Mouse (Mus musculus) spleen, adult 2 months (tissue): ENCODE data around the gene Lrrk1. TPM values are rescaled to one million over a fixed set of nuclear protein-coding genes. Genes with fewer than 3 reads are reported as not detected.

Experiments used
- DNase-seq, 2 experiments: peaks; one replicate each; pipeline versions ENCODE4 v3.0.0 to v3.0.0-alpha.2; 2012 to 2021; ENCODE audit warnings: low spot score in 2 of 2, low read depth in 1 of 2
- H3K27ac ChIP-seq: fragments of 200-500 bp; 2 replicates; pipeline ENCODE4 v1.5.1; 2012; ENCODE audit warnings: low read length, inconsistent platforms; ENCODE audit not compliant: insufficient read depth
- H3K27me3 ChIP-seq: fragments of 200-500 bp; 2 replicates; pipeline ENCODE4 v1.6.1; 2012; ENCODE audit warnings: mild to moderate bottlenecking, moderate library complexity, low read length, inconsistent platforms; ENCODE audit not compliant: control insufficient read depth, insufficient read depth
- H3K36me3 ChIP-seq: fragments of 200-500 bp; 2 replicates; pipeline ENCODE4 v1.6.1; 2012; ENCODE audit warnings: mild to moderate bottlenecking, low read length, inconsistent platforms; ENCODE audit not compliant: control insufficient read depth, insufficient read depth
- H3K4me1 ChIP-seq: fragments of 200-500 bp; 2 replicates; pipeline ENCODE4 v1.6.1; 2011; ENCODE audit warnings: inconsistent platforms; ENCODE audit not compliant: control insufficient read depth, insufficient read depth, insufficient read length
- H3K4me3 ChIP-seq: fragments of 200-500 bp; 2 replicates; pipeline ENCODE4 v1.5.1; 2011; ENCODE audit warnings: mild to moderate bottlenecking, inconsistent platforms; ENCODE audit not compliant: insufficient read depth, insufficient read length; ENCODE audit errors: extremely low read depth
- CTCF ChIP-seq: fragments of 200-500 bp; IDR thresholded peaks from 2 replicates; pipeline ENCODE4 v1.5.1; 2011; ENCODE audit warnings: mild to moderate bottlenecking, inconsistent platforms; ENCODE audit not compliant: insufficient read depth, insufficient read length, insufficient replicate concordance; ENCODE audit errors: extremely low read depth
- POLR2A ChIP-seq: fragments of 200-500 bp; IDR thresholded peaks from 2 replicates; pipeline ENCODE4 v1.6.1; 2011; ENCODE audit warnings: low read depth, low read length, inconsistent platforms
- WGBS: fragments of 180-500 bp; shearing (Covaris S2); methylation state at CpG from one replicate; pipeline ENCODE4 v1.1.7; 2018; 5-methylcytosine and 5-hydroxymethylcytosine counted together
- polyA plus RNA-seq: library from polyadenylated mRNA; depleted of rRNA; stranded (reverse); fragments of >200 nt; gene quantifications from 2 replicates; pipeline ENCODE4 v1.2.3, GENCODE M21; 2012

Lrrk1 gene
- polyA plus RNA-seq, 1 experiment, result 45.8 TPM

DNA sequence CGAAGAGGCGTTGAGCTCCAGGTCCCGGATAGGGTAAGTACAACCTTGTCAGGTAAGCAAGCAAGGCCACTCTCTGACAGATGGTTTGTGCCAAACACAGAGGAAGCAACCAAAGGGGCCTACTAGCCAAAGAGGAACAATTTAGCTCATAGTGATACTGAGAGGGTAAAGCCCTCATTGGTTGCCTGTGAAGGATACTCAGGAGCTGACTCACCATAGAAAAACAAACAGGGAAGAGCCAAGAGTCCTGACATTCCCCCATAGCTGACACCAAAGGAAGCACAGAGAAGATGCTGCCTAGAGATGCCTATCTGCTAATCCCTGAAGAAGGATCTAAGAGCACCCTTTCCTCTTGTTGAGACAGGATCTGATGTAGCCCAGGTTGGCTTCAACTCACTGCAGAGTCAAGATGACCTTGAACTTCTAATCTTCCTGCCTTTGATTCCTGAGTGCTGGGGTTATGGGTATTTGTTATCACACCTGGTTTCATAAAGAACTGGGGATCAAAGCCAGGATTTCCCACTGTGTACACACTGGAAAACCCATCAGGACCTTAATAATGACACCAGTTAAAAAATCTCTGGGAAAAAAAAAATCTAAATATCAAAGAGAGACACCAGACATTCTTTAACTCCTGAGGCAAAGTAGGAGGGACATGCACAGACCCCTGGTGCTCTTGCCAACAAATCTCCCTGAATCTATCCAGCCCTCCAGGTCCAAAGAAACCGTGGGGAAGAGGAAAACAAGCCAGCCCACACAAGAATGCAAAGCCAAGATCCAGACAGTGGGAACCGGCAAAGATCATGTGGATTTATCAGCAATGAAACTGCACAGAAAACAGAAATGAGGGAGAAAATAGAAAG lies 18.8 kb downstream of the Lrrk1 start:
- H3K36me3 ChIP-seq, result peaks cover 1% of the 10 kb centered on the region; the same call in 1 of the 2 replicates
- H3K27ac ChIP-seq, result peak overlapping the region; percentile 29; the same call in 1 of the 2 replicates
- DNase-seq, result no peak
- no peaks in the 10 kb centered on the region for H3K27me3 ChIP-seq
- 83% methylated on average over 5 of the region's 5 CpGs for WGBS
- TF ChIP-seq POLR2A (no peak), CTCF (no peak)
- H3K4me1 ChIP-seq, result peaks cover 3% of the 10 kb centered on the region; the same call in 1 of the 2 replicates
- no peak overlapping the region for H3K4me3 ChIP-seq

DNA sequence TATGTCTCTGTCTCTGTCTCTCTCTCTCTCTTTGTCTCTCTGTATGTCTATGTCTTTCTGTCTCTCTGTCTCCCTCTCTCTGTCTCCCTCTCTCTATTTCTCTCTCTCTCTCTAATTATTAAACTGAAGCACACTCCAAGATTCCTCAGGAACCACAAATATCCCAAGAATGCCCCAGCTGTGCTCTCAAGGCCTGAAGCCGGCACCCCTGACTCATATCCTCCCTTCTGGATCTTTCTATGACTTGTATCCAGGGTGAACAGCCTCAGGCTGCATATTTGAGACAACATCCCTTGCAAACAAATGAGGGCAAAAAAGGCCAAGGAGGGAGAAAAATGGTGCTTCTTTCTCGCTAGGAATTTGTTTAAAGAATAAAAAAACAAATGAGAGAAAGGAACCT lies 22.2 kb downstream of the Lrrk1 start, which contains the start of gene Gm10974:
TSS of gene Gm10974 (plus strand) at position 2 of the 400 bp plus-strand sequence.
- H3K4me3 ChIP-seq, result no peak within 1 kb of the TSS
- no peak within 1 kb of the TSS; the same call in 1 of the 2 replicates for H3K27ac ChIP-seq
- TF ChIP-seq CTCF, result no peak
- TF ChIP-seq POLR2A, result no peak
- H3K4me1 ChIP-seq, result peaks cover 3% of the 10 kb centered on the region; the same call in 1 of the 2 replicates
- 79% methylated on average over 2 of the region's 2 CpGs for WGBS
- no peaks in the 10 kb centered on the region for H3K27me3 ChIP-seq
- DNase-seq, result no peak
- peaks cover 3% of the 10 kb centered on the region; the same call in 1 of the 2 replicates for H3K36me3 ChIP-seq

DNA sequence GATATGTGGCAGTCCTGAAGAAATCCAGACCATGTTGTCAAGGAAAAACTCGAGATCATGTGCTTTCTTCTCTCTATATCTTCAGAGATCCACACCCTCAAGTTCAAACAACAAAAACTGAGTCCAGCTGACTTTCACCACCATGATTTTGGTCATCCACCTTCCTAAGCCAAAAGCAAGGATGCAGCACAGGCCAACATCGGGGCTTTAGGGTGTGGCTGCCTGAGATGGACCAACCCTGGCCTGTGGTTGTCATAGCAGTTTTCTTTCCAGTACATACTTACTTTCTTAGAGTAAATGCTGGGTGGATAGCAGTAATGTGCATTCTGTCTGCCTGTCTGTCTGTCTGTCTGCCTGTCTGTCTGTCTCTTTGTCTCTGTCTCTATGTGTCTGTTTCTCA lies 22.7 kb downstream of the Lrrk1 start:
- H3K4me1 ChIP-seq, result peaks cover 3% of the 10 kb centered on the region; the same call in 1 of the 2 replicates
- no peak overlapping the region; the same call in 1 of the 2 replicates for H3K27ac ChIP-seq
- H3K27me3 ChIP-seq, result no peaks in the 10 kb centered on the region
- peaks cover 5% of the 10 kb centered on the region for H3K36me3 ChIP-seq
- TF ChIP-seq CTCF, result no peak
- TF ChIP-seq POLR2A, result no peak
- WGBS, result 79% methylated on average over 2 of the region's 2 CpGs
- no peak overlapping the region for H3K4me3 ChIP-seq
- no peak for DNase-seq

DNA sequence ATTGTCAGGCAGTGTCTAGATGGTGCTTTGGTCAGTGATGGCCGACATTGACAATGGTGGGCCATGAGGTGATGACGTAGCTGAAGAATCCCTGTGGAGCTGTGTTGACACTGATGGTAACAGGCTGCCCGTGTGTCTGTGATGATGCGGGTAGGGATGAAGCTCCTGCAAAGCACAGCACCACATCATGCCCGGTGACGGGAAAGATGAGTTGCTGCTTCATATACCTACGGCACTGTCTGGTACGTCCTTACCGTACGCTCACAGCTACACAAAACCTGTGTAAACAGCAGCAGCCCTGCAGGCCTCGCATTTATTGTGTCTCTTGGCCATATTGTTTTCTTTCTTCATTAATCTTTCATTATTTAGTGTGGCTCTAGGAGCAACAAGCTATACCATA lies 23.7 kb downstream of the Lrrk1 start:
- no peak overlapping the region for H3K4me3 ChIP-seq
- no peak overlapping the region for H3K27ac ChIP-seq
- no peak for TF ChIP-seq CTCF
- no peak for TF ChIP-seq POLR2A
- peaks cover 9% of the 10 kb centered on the region for H3K36me3 ChIP-seq
- H3K4me1 ChIP-seq, result no peaks in the 10 kb centered on the region
- no peak for DNase-seq
- 96% methylated on average over 11 of the region's 11 CpGs for WGBS
- H3K27me3 ChIP-seq, result no peaks in the 10 kb centered on the region

DNA sequence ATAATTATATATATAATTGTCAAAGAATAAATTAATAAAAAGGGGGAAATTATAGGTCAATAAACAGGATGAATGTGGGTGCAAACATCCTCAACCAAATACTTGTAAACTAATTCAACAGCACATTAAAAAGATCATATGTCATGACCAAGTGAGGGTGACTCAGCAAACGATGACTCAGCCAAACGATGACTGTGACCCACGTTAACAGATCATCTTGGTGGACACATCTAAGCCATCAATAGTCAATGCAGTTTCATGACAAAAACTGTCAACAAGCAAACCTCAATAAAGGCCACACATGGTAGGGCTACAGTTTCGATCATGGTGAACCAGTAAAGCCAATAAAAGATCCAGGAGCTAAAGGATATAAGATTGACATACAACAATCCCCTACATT lies 29.1 kb downstream of the Lrrk1 start:
- DNase-seq, result no peak
- 83% methylated on average over 4 of the region's 4 CpGs for WGBS
- Histone ChIP-seq H3K27ac (no peak overlapping the region), H3K36me3 (peaks cover 7% of the 10 kb centered on the region), H3K27me3 (no peaks in the 10 kb centered on the region), H3K4me1 (0 out of 2 replicates have a peak, but pooled peaks cover 2% of the 10 kb centered on the region), H3K4me3 (no peak overlapping the region)
- TF ChIP-seq CTCF (no peak), POLR2A (no peak)

DNA sequence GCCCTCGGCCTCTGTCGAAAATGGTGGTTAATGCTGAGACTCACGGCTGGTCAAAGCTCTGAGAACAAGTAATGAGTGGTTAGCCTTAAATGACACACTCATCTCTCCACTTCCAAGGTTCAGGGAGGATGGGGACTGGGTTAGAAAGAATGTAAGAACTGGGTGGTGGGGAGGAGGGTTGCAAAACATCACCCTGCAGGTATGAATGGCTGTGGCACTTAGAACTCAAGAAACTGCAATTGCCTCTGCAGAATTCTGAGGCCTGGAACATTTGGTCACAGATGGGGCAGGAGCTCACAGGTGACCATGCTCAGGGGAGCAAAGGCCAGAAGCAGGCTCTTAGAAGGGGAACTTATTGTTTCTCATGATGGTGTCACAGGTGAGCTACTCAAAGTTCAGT lies 29.7 kb downstream of the Lrrk1 start:
- no peak for TF ChIP-seq POLR2A
- no peak for TF ChIP-seq CTCF
- H3K27ac ChIP-seq, result no peak overlapping the region
- DNase-seq, result no peak
- no peak overlapping the region for H3K4me3 ChIP-seq
- H3K27me3 ChIP-seq, result no peaks in the 10 kb centered on the region
- 0 out of 2 replicates have a peak, but pooled peaks cover 2% of the 10 kb centered on the region for H3K4me1 ChIP-seq
- WGBS, result 93% methylated on average over 3 of the region's 3 CpGs
- peaks cover 7% of the 10 kb centered on the region for H3K36me3 ChIP-seq

DNA sequence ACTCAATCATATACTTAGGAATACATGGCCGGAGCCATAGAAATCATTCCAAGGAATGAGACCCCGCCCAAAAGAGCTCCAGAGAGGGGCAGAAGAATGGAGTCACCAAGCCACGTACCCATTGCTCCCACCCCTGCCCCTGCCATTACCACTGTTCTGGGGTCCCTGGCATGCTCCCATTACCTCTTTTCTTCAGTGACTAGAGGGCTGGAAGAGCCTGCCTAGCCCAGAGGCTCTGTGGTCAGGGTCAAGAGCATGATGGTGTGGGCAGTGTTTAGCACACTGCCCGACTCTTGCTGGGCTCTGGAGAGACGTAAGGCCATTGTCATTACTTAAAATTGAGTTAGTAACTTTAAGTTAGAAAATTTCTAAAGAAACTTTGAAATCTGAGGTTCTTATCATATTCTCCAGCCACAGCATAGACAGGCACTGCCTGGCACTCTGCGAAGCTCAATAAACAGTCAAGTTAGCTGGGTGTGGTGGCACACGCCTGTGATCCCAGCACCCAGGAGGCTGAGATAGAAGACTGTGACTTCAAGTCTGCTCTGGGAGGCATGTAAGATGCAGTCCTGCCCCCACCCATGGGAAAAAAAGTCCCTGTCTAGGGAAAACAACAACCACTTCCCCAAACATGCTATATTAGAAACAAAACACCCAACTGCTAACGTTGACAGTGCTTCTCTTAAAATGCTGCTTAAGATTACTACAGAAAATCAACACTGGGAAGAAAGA lies 32.2 kb downstream of the Lrrk1 start:
- 80% methylated on average over 8 of the region's 8 CpGs for WGBS
- Histone ChIP-seq H3K4me3 (no peak overlapping the region), H3K36me3 (peaks cover 6% of the 10 kb centered on the region), H3K27ac (peak overlapping the region; percentile 63), H3K4me1 (0 out of 2 replicates have a peak, but pooled peaks cover 2% of the 10 kb centered on the region), H3K27me3 (no peaks in the 10 kb centered on the region)
- TF ChIP-seq POLR2A (no peak), CTCF (no peak)
- no peak for DNase-seq
